Mouse (Mus musculus) stomach, embryonic 16.5 days (tissue): ENCODE measurements around the gene Gm8265. TPM values are rescaled to one million over a fixed set of nuclear protein-coding genes. Genes with fewer than 3 reads are reported as not detected.
"Not testable (repeated sequence)": the region's sequence is repeated elsewhere in the genome, so short reads cannot be mapped to it uniquely, and the experiment has no call there.

Experiments
- ATAC-seq: fragments of 200-750 bp; cut with Nextera tagmentation; 2 replicates; pipeline ENCODE4 v1.8.0; 2017; ENCODE audit warnings: moderate number of reproducible peaks, moderate TSS enrichment; ENCODE audit not compliant: insufficient read depth, low FRiP score
- H3K27ac ChIP-seq: fragments of 300-500 bp; sonication (generic); 2 replicates; pipeline ENCODE4 v1.5.1; 2014; ENCODE audit warnings: low read length
- H3K27me3 ChIP-seq: fragments of 300-500 bp; sonication (generic); 2 replicates; pipeline ENCODE4 v1.6.1; 2014; ENCODE audit warnings: low read length, control low read depth, mixed read lengths; ENCODE audit not compliant: control insufficient read depth, insufficient read depth
- H3K36me3 ChIP-seq: fragments of 300-500 bp; sonication (generic); 2 replicates; pipeline ENCODE4 v1.6.1; 2014; ENCODE audit warnings: low read length; ENCODE audit not compliant: control insufficient read depth, insufficient read depth
- H3K4me1 ChIP-seq: fragments of 300-500 bp; sonication (generic); 2 replicates; pipeline ENCODE4 v1.6.1; 2014; ENCODE audit warnings: low read length, control low read depth, mixed read lengths; ENCODE audit not compliant: control insufficient read depth, insufficient read depth
- H3K4me2 ChIP-seq: fragments of 300-500 bp; sonication (generic); 2 replicates; pipeline ENCODE4 v1.6.1; 2014; ENCODE audit warnings: low read depth, low read length, mixed read lengths
- H3K4me3 ChIP-seq: fragments of 300-500 bp; sonication (generic); replicated peaks from 2 replicates; pipeline ENCODE4 v1.5.1; 2014; ENCODE audit warnings: mild to moderate bottlenecking, low read length
- H3K9ac ChIP-seq: fragments of 300-500 bp; sonication (generic); 2 replicates; pipeline ENCODE4 v1.6.1; 2014; ENCODE audit warnings: low read length
- H3K9me3 ChIP-seq: fragments of 300-500 bp; sonication (generic); replicated peaks from 2 replicates; pipeline ENCODE4 v1.6.1; 2016; ENCODE audit warnings: low read length, control low read depth; ENCODE audit not compliant: control insufficient read depth
- WGBS: fragments of 180-500 bp; shearing (Covaris S2); extraction: QIAGEN DNeasy Blood & Tissue Kit; methylation state at CpG from one replicate; pipeline ENCODE4 v1.1.7; 2014; 5-methylcytosine and 5-hydroxymethylcytosine counted together
- polyA plus RNA-seq: library from polyadenylated mRNA; unstranded; fragments of >200 nt; fragmentation: Nextera tagmentation; extraction: Ambion mirVana; gene quantifications from 2 replicates; pipeline ENCODE4 v1.2.1, GENCODE M21; 2015

The Gm8265 gene
- polyA plus RNA-seq = not detected in 2 replicates

GRCm38 (mm10) chr14:5632928-5633327 is at the start of gene Gm8265:
Gm8265 (minus strand) TSS chr14:5633028.
- ATAC-seq, H3K36me3 ChIP-seq: not testable (repeated sequence)

More at GRCm38 (mm10) chr14:5632928-5633327, at the start of gene Gm8265:
- H3K9ac ChIP-seq, H3K27me3 ChIP-seq, H3K27ac ChIP-seq, H3K4me1 ChIP-seq, H3K9me3 ChIP-seq, H3K4me3 ChIP-seq, H3K4me2 ChIP-seq: not testable (repeated sequence)
- WGBS = no CpG with 5 or more reads among the region's 1 CpGs

Other genes starting within 250 kb of the Gm8265 start
- 0.34 and 1.1 TPM in 2 replicates for gene Gm3500, start 244.0 kb downstream of the Gm8265 start, polyA plus RNA-seq
- 0.52 TPM in 1 of 2 replicates, not detected in the other for gene Gm3194, start 177.6 kb downstream of the Gm8265 start, polyA plus RNA-seq
- not detected in 2 replicates for gene Gm8246, start 155.2 kb downstream of the Gm8265 start, polyA plus RNA-seq
- gene Gm3187, start 148.8 kb downstream of the Gm8265 start, polyA plus RNA-seq = not detected in 2 replicates
- 0.75 and 0.85 TPM in 2 replicates for gene Gm3488, start 131.4 kb downstream of the Gm8265 start, polyA plus RNA-seq
- not detected in 2 replicates for gene Gm3532, start 94.5 kb downstream of the Gm8265 start, polyA plus RNA-seq
- not detected in 2 replicates for gene Gm9603, start 54.4 kb upstream of the Gm8265 start, polyA plus RNA-seq
- gene Gm3373, start 108.5 kb upstream of the Gm8265 start, polyA plus RNA-seq = not detected in 2 replicates
- gene Gm3383, start 175.0 kb upstream of the Gm8265 start, polyA plus RNA-seq = 0.66 and 1.3 TPM in 2 replicates
- gene Gm3424, start 197.3 kb upstream of the Gm8265 start, polyA plus RNA-seq = not detected in 2 replicates
- gene Gm8237, start 247.4 kb upstream of the Gm8265 start, polyA plus RNA-seq = 0.42 and 0.46 TPM in 2 replicates